Mouse (Mus musculus): Measurements from ENCODE around the gene Ywhag. TPM values are rescaled to one million over a fixed set of nuclear protein-coding genes. Genes with fewer than 3 reads are reported as not detected.

Ywhag gene
- polyA plus RNA-seq, 1 experiment from 2014 or later, result 97.4 TPM

DNA sequence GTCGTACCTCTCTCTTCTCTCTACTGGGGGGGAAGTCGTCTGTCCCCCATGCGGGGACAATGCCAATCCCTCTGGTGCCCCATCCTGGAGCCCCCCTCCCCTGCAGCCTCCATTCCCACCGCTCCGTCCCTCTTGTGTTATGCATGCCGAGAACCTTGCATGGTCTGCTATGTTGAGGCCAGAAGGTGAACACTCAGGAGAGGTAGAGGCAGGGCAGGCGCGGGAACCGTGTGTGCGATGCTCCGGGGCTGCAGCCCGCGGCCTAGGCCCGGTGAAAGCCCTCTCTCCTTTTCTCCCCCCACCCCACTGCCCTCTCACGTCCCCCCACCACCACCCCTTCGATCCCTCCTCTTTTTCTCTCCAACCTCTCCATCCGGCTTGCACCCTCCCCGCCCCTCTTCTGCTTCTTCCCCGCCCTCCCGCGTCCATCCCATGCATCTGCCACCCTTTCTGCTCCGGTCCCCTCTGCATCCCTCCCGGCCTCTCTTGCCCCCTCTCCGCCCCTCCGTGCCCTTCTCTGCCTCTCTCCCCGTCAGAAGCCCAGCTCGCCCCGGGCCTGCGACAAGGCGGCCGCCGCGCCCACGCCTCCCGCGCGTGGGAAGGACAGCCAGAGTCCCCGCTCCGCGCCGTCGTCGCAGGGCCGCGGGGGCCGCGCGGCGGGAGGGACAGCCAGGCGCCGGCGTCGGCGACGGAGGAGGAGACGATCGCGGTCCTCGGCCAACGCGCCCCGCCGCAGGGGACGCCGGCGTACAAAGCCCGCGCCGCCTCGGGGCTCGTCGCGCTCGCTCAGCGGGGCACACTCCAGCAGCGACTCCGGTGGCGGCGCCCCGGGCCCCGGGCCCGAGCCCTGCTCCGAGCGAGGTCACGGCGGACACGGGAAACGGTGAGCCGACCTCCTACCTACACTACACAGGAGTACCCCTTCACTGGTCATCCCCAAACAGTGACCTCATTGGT lies 66.5 kb downstream of the Ywhag start:
- DNase-seq (ENCODE audit: low spot score) (no peak), ATAC-seq (ENCODE audit: low read depth) (peak; percentile 28; the same call in 1 of the 2 replicates)
- H3K27me3 ChIP-seq (replicated peaks; ENCODE audit: control insufficient read depth, insufficient read depth, low read length), result peaks cover 60% of the 10 kb centered on the region

DNA sequence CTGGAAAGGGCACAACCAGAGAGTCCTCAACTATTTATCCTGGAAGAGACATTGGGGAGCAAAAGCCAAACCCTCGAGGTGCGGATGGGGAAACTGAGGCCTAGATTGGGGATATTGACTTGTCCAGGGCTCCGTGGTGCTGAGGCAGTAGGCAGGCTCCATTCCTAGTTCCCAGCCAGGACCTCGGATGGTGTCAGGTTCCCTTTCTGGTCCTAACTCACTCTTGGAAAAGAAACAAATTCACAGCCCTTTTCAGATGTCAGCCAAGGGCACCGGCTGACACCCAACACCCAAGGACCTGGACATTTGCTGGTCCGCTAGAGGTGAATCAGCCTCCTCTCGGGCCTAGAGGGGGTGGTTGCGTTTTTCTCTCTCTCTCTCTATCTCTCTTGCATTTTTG lies 67.8 kb downstream of the Ywhag start:
- H3K27me3 ChIP-seq (replicated peaks; ENCODE audit: control insufficient read depth, insufficient read depth, low read length), result peaks cover 68% of the 10 kb centered on the region
- no peak overlapping the region for H3K27ac ChIP-seq (replicated peaks; ENCODE audit: low read depth, low read length)
- ATAC-seq (ENCODE audit: low read depth) (no peak), DNase-seq (ENCODE audit: low spot score) (no peak)
- no peak overlapping the region for H3K9ac ChIP-seq (ENCODE audit: low read depth, low read length)
- H3K36me3 ChIP-seq (ENCODE audit: control insufficient read depth, insufficient read depth, low read length), result no peaks in the 10 kb centered on the region
- H3K4me1 ChIP-seq (ENCODE audit: control insufficient read depth, insufficient read depth, low read length), result 0 out of 2 replicates have a peak, but pooled peaks cover 3% of the 10 kb centered on the region
- 32% methylated on average over 8 of the region's 8 CpGs for WGBS
- no peaks in the 10 kb centered on the region for H3K9me3 ChIP-seq (ENCODE audit: control insufficient read depth, low read length)
- no peak overlapping the region for H3K4me2 ChIP-seq (ENCODE audit: low read depth, low read length)
- no peak overlapping the region for H3K4me3 ChIP-seq (ENCODE audit: low read depth, low read length)

More for the DNA sequence above, 66.5 kb downstream of the Ywhag start:
- Histone ChIP-seq H3K36me3 (ENCODE audit: control insufficient read depth, insufficient read depth, low read length) (no peaks in the 10 kb centered on the region), H3K9me3 (ENCODE audit: control insufficient read depth, low read length) (no peaks in the 10 kb centered on the region), H3K4me3 (ENCODE audit: low read depth, low read length) (peak overlapping the region; percentile 53), H3K27ac (replicated peaks; ENCODE audit: low read depth, low read length) (no peak overlapping the region), H3K4me2 (ENCODE audit: low read depth, low read length) (peak overlapping the region; percentile 94), H3K9ac (ENCODE audit: low read depth, low read length) (peak overlapping the region; percentile 65), H3K4me1 (ENCODE audit: control insufficient read depth, insufficient read depth, low read length) (0 out of 2 replicates have a peak, but pooled peaks cover 3% of the 10 kb centered on the region)
- WGBS, result 2% methylated on average over 35 of the region's 89 CpGs

Other genes starting within 250 kb of the Ywhag start
- 36.7 and 42.2 TPM in 2 replicates for gene Tmem120a, start 190.2 kb downstream of the Ywhag start, polyA plus RNA-seq (2014; fragmentation: Nextera tagmentation; extraction: Ambion mirVana)
- gene Styxl1, start 156.2 kb downstream of the Ywhag start, polyA plus RNA-seq (2014; fragmentation: Nextera tagmentation; extraction: Ambion mirVana), result 0.54 and 0.90 TPM in 2 replicates
- 481 and 483 TPM in 2 replicates for gene Mdh2, start 156.1 kb downstream of the Ywhag start, polyA plus RNA-seq (2014; fragmentation: Nextera tagmentation; extraction: Ambion mirVana)
- 1.1 and 1.5 TPM in 2 replicates for gene Srrm3, start 127.7 kb downstream of the Ywhag start, polyA plus RNA-seq (2014; fragmentation: Nextera tagmentation; extraction: Ambion mirVana)
- 365 and 522 TPM in 2 replicates for gene Hspb1, start 46.7 kb downstream of the Ywhag start, polyA plus RNA-seq (2014; fragmentation: Nextera tagmentation; extraction: Ambion mirVana)
- gene Ssc4d, start 39.9 kb upstream of the Ywhag start, polyA plus RNA-seq (2014; fragmentation: Nextera tagmentation; extraction: Ambion mirVana), result 3.2 and 4.7 TPM in 2 replicates
- 0.58 and 0.77 TPM in 2 replicates for gene Zp3, start 45.5 kb upstream of the Ywhag start, polyA plus RNA-seq (2014; fragmentation: Nextera tagmentation; extraction: Ambion mirVana)
- 25.2 and 25.7 TPM in 2 replicates for gene Dtx2, start 60.2 kb upstream of the Ywhag start, polyA plus RNA-seq (2014; fragmentation: Nextera tagmentation; extraction: Ambion mirVana)
- 0.50 and 1.4 TPM in 2 replicates for gene Upk3b, start 103.9 kb upstream of the Ywhag start, polyA plus RNA-seq (2014; fragmentation: Nextera tagmentation; extraction: Ambion mirVana)
- 17.1 and 28.1 TPM in 2 replicates for gene Upk3bl, start 119.9 kb upstream of the Ywhag start, polyA plus RNA-seq (2014; fragmentation: Nextera tagmentation; extraction: Ambion mirVana)
- 11.4 and 13.8 TPM in 2 replicates for gene Rasa4, start 149.3 kb upstream of the Ywhag start, polyA plus RNA-seq (2014; fragmentation: Nextera tagmentation; extraction: Ambion mirVana)
- 227 and 230 TPM in 2 replicates for gene Polr2j, start 182.0 kb upstream of the Ywhag start, polyA plus RNA-seq (2014; fragmentation: Nextera tagmentation; extraction: Ambion mirVana)
- gene Lrwd1, start 201.5 kb upstream of the Ywhag start, polyA plus RNA-seq (2014; fragmentation: Nextera tagmentation; extraction: Ambion mirVana), result 29.7 and 32.0 TPM in 2 replicates
- gene Alkbh4, start 201.5 kb upstream of the Ywhag start, polyA plus RNA-seq (2014; fragmentation: Nextera tagmentation; extraction: Ambion mirVana), result 11.7 and 15.2 TPM in 2 replicates
- gene Orai2, start 236.1 kb upstream of the Ywhag start, polyA plus RNA-seq (2014; fragmentation: Nextera tagmentation; extraction: Ambion mirVana), result 12.0 and 12.4 TPM in 2 replicates